Mouse (Mus musculus) neural tube, embryonic 13.5 days (tissue): ENCODE data around the gene Tbpl1. TPM values are rescaled to one million over a fixed set of nuclear protein-coding genes. Genes with fewer than 3 reads are reported as not detected.

ENCODE experiments used
- ATAC-seq: fragments of 200-750 bp; cut with Nextera tagmentation; 2 replicates; pipeline ENCODE4 v1.8.0; 2017; ENCODE audit warnings: low read depth, mild to moderate bottlenecking, moderate TSS enrichment, moderate library complexity
- H3K27ac ChIP-seq: fragments of 300-500 bp; sonication (generic); replicated peaks from 2 replicates; pipeline ENCODE4 v1.5.1; 2015; ENCODE audit warnings: moderate library complexity, mild to moderate bottlenecking, inconsistent platforms
- H3K27me3 ChIP-seq: fragments of 300-500 bp; sonication (generic); 2 replicates; pipeline ENCODE4 v1.6.1; 2015; ENCODE audit warnings: mild to moderate bottlenecking, inconsistent platforms
- H3K36me3 ChIP-seq: fragments of 300-500 bp; sonication (generic); 2 replicates; pipeline ENCODE4 v1.6.1; 2015; ENCODE audit warnings: mild to moderate bottlenecking, inconsistent platforms
- H3K4me1 ChIP-seq: fragments of 300-500 bp; sonication (generic); replicated peaks from 2 replicates; pipeline ENCODE4 v1.6.1; 2015; ENCODE audit warnings: inconsistent platforms
- H3K4me2 ChIP-seq: fragments of 300-500 bp; sonication (generic); 2 replicates; pipeline ENCODE4 v1.6.1; 2015; ENCODE audit warnings: inconsistent platforms, mild to moderate bottlenecking, moderate library complexity
- H3K4me3 ChIP-seq: fragments of 300-500 bp; sonication (generic); 2 replicates; pipeline ENCODE4 v1.5.1; 2015; ENCODE audit warnings: mild to moderate bottlenecking, inconsistent platforms
- H3K9ac ChIP-seq: fragments of 300-500 bp; sonication (generic); 2 replicates; pipeline ENCODE4 v1.6.1; 2015; ENCODE audit warnings: moderate library complexity, mild to moderate bottlenecking, inconsistent platforms
- H3K9me3 ChIP-seq: fragments of 300-500 bp; sonication (generic); 2 replicates; pipeline ENCODE4 v1.6.1; 2016; ENCODE audit warnings: inconsistent platforms
- WGBS: fragments of 180-500 bp; shearing (Covaris S2); methylation state at CpG from one replicate; pipeline ENCODE4 v1.1.7; 2015; 5-methylcytosine and 5-hydroxymethylcytosine counted together
- polyA plus RNA-seq: library from polyadenylated mRNA; unstranded; fragments of >200 nt; fragmentation: Nextera tagmentation; extraction: Ambion mirVana; gene quantifications from 2 replicates; pipeline ENCODE4 v1.2.1, GENCODE M21; 2015

Gene Tbpl1
- polyA plus RNA-seq, 1 experiment from 2014 or later, result 101 TPM

DNA sequence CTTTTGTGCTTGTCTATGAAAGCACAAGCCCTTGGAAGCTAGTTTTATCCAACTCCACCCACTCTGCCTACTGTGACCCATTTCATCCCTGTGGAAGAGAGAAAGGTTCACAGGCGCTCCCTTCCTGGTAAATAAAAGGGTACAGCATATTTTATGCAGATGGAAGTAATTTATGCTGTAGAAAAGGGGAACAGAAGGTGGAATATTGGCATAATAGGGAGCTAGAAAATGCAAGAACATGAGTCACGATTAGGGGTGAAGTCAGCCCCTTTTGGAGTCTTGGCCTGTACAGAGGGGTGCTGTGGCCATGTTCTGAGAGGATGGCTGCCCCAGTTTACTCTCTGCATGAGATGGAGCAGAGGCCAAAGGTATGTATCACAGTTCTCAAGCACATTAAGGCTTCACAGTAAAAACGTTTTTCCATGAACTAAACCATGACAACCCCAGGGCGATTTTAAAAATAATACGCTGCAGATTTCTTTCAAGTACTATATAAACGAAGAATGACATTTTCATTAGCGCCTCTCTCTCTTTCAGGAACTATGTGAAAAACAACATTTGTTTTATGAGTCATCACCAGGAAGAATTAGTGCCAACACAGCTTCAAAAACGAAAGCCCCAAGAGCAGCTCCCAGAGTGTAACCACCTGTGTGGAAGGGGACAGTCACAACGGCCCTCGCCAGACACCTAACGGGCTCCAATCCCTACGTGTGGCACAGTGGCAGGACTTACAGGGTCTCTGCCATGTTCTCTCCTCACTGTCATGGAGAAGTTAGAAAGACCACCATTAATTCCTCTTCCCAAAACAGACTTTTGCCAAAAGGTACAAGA lies 30.0 kb downstream of the Tbpl1 start:
- no peak for ATAC-seq
- Histone ChIP-seq H3K9ac (no peak overlapping the region), H3K4me3 (no peak overlapping the region), H3K27ac (no peak overlapping the region), H3K27me3 (no peaks in the 10 kb centered on the region), H3K9me3 (no peaks in the 10 kb centered on the region), H3K36me3 (peaks cover 40% of the 10 kb centered on the region), H3K4me2 (no peak overlapping the region), H3K4me1 (no peaks in the 10 kb centered on the region)
- WGBS, result 78% methylated on average over 12 of the region's 12 CpGs

DNA sequence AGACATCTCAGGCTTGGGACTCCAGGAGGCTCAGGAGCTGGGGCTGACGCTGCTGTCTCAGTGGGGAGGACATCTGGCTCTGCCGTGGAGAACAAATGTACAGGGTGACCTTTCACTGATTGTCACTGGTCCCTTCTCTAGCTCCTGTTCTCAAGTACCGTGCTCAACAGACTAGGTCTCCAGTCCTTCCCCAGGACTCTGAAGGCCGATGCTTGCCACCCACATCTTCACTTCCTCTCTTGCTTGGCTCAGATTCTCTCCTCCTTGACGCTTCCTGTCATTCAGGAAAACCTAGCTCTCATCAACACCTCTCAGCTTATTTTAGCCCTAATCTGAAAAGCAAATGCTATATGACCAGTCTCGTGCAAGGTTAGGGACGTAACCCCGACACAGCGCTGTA lies 31.0 kb downstream of the Tbpl1 start:
- H3K27me3 ChIP-seq, result no peaks in the 10 kb centered on the region
- no peak overlapping the region for H3K4me3 ChIP-seq
- no peak for ATAC-seq
- no peak overlapping the region for H3K9ac ChIP-seq
- H3K27ac ChIP-seq, result no peak overlapping the region
- H3K36me3 ChIP-seq, result peaks cover 37% of the 10 kb centered on the region
- WGBS, result 89% methylated on average over 9 of the region's 9 CpGs
- no peak overlapping the region for H3K4me2 ChIP-seq
- H3K9me3 ChIP-seq, result no peaks in the 10 kb centered on the region
- no peaks in the 10 kb centered on the region for H3K4me1 ChIP-seq

DNA sequence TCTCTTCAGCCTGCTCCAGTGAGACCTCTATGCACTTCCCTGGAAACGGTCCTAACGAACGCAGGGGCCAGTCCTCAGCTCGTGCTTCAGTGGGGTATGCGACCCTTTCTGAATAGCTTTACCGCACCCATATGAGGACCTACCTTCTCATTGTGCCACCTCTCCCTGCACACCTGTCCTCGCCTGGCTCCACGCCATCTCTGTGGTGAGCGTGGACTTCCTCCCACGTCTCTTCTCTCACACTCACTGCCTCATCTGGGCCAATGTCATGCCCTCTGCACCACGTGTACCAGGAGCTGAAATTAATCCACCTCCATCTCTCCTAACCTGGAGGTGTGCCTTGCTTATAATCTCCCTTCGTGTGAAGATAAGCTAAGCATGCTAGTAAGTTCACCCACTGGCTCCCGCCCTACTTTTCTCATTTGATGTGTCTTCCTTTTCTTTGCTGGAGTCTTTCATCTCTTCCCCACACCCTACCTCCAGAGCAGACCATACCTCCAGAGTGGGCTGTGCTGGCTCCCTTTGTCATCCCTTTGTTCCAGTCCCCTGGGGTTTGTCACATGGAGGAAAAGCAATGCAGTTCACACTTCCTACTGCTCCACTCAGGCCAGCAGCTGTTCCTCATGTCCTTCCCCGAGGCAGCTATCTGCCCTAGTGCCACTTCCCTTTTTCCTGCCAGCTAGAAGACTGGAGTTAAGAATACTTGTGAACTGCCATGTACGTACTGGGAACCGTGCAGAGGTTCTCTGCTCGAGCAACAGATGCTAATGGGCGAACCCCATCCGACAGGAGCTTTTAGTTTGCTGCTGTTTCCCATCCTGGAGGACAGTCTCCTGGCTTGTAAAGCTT lies 32.0 kb downstream of the Tbpl1 start:
- Histone ChIP-seq H3K4me1 (no peaks in the 10 kb centered on the region), H3K4me2 (no peak overlapping the region), H3K9me3 (no peaks in the 10 kb centered on the region), H3K4me3 (no peak overlapping the region), H3K9ac (no peak overlapping the region), H3K36me3 (peaks cover 31% of the 10 kb centered on the region), H3K27ac (no peak overlapping the region), H3K27me3 (no peaks in the 10 kb centered on the region)
- no peak for ATAC-seq
- WGBS, result 82% methylated on average over 19 of the region's 19 CpGs

DNA sequence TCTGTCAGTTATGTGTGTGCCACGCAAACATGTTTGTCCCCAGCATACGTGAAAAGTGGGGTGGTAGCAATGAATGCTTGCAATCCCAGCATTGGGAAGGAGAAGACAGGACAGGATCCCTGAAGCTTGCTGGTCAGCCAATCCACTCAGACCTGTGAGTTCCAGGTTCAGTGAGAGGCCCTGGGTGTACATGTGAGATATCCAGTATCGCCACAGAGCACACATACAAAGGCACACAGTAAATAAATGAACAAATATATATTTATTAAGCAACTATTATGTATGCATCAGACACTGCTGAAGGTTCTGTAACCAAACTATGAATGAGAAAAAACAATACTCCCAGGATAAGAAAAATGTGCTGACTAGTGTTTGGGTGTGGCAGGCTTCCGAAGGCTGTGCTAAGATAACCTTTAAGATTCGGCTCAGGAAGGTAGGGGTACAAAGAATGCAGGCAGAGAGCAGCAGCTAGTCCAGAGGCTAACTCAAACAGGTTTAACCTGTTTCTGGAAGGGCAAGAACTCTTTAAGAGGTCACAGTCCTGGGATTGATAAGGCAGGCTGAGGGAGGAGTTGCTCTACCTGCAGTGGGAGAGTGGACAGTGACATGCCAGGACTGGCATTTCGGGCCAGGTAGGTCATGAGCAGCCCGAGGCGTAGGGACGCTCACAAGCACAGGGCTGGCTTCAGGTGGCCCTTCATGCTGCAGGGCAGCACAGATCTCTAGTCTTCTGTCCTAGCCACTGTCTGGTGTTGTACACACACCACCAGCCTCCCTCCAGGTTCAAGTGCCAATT lies 33.4 kb downstream of the Tbpl1 start:
- H3K9me3 ChIP-seq, result no peaks in the 10 kb centered on the region
- 93% methylated on average over 9 of the region's 9 CpGs for WGBS
- no peak overlapping the region for H3K27ac ChIP-seq
- H3K27me3 ChIP-seq, result no peaks in the 10 kb centered on the region
- H3K4me3 ChIP-seq, result no peak overlapping the region
- peaks cover 20% of the 10 kb centered on the region for H3K36me3 ChIP-seq
- H3K4me1 ChIP-seq, result no peaks in the 10 kb centered on the region
- no peak overlapping the region for H3K9ac ChIP-seq
- no peak overlapping the region for H3K4me2 ChIP-seq
- no peak for ATAC-seq

DNA sequence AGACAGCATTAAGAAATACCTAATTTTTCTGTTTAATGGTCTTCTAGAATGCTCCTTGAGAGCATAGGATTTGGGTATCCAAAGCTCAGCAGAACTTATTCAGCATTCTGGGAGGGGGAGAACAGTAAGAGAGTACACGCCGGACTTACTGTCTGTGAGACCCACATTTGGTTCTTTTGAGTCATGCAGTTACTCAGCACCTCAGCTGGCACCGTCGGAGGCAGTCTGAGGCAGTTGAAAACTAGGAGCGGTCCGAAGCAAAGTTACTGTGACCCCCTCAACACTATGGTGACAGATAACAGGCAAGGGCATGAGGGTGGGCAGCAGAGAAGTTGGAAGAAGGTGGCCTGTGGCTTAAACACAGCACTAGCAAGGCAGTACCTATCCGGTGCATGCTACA lies 34.9 kb downstream of the Tbpl1 start:
- WGBS, result 94% methylated on average over 7 of the region's 7 CpGs
- no peaks in the 10 kb centered on the region for H3K9me3 ChIP-seq
- H3K27me3 ChIP-seq, result no peaks in the 10 kb centered on the region
- H3K36me3 ChIP-seq, result peaks cover 17% of the 10 kb centered on the region
- no peaks in the 10 kb centered on the region for H3K4me1 ChIP-seq
- H3K4me3 ChIP-seq, result no peak overlapping the region
- no peak for ATAC-seq
- H3K27ac ChIP-seq, result no peak overlapping the region
- no peak overlapping the region for H3K9ac ChIP-seq
- H3K4me2 ChIP-seq, result no peak overlapping the region

DNA sequence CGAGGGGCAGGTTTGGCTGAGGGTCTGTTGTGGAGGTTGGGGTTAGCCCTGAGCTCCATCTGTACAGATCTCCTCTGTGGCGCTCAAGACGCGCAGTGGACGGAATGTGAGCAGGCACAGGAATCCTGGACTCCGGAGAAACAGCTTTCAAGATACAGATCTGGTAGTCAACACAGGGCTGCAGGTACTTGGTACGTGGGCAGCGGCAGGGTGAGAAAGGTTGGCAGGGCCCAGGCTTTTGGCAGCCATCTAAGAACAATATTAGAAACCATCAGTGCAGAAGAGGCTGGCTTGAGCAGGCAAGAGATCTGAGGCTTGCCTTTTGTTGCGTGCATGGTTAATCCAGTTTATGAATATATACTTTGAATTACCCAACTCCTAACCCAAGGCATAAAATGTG lies 35.5 kb downstream of the Tbpl1 start:
- 96% methylated on average over 9 of the region's 9 CpGs for WGBS
- H3K9me3 ChIP-seq, result no peaks in the 10 kb centered on the region
- H3K4me3 ChIP-seq, result no peak overlapping the region
- H3K4me2 ChIP-seq, result no peak overlapping the region
- H3K36me3 ChIP-seq, result peaks cover 17% of the 10 kb centered on the region
- no peak for ATAC-seq
- H3K4me1 ChIP-seq, result no peaks in the 10 kb centered on the region
- H3K27ac ChIP-seq, result no peak overlapping the region
- no peaks in the 10 kb centered on the region for H3K27me3 ChIP-seq
- no peak overlapping the region for H3K9ac ChIP-seq

DNA sequence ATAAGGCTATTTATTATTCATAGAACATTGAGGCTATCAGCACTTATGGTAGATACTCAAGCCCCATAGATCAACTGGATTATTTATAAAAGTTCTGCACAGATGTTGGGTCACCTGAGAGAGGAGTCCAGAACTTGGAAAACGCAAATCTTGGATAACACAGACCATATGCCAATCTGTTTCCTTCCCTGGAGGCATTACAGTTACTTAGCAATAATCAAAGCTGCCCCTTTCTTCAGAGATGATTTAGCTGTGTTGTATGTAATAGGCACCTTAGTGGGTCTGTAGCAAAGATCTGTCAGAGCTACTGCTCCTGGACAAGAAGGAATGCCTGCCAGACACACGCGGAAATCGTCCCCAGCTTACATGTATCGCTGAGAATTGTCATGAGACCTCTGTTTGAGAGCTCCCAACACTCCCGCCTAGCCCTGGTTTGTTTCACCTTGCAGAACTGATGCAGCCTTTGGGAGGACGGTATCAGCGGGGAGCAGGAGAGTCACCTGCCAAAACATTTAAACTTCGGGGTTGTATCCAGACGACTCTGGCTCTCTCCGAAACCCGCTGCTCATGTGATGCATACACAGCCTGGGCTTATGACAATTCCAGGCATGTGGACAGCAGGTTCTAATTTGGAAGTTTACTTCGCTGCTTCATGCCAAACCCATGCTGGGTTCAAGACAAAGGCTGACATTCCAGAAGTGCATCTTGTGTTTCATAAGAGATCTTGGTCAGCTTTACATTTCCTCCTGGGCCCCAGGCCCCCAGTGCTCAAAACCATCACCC lies 55.7 kb downstream of the Tbpl1 start:
- no peaks in the 10 kb centered on the region for H3K9me3 ChIP-seq
- H3K27ac ChIP-seq, result no peak overlapping the region
- no peaks in the 10 kb centered on the region for H3K36me3 ChIP-seq
- H3K4me3 ChIP-seq, result no peak overlapping the region
- no peak for ATAC-seq
- 75% methylated on average over 13 of the region's 13 CpGs for WGBS
- peaks cover 10% of the 10 kb centered on the region; the same call in 1 of the 2 replicates for H3K4me1 ChIP-seq
- H3K27me3 ChIP-seq, result no peaks in the 10 kb centered on the region
- H3K9ac ChIP-seq, result no peak overlapping the region
- no peak overlapping the region for H3K4me2 ChIP-seq

DNA sequence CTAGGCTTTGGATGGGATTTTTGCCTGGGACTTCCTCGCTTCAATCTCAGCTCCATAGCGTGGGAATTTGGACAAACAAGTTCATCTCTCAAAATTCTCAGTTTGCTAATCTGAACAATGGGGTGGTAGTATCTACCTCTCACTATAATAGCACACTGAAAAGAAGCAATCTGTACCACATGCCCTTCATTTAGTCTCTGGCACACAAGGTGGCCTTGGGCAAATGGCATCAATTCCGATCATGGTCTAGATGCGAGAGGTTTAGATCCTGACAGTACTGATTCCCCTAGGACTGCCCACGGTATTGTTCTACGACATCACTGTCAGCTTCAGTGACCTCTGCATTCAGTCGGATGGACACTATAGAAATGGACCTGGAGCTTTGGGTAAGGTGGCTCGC lies 57.6 kb downstream of the Tbpl1 start:
- Histone ChIP-seq H3K36me3 (no peaks in the 10 kb centered on the region), H3K9me3 (no peaks in the 10 kb centered on the region), H3K27ac (no peak overlapping the region), H3K9ac (no peak overlapping the region), H3K4me3 (no peak overlapping the region), H3K4me2 (no peak overlapping the region), H3K27me3 (no peaks in the 10 kb centered on the region), H3K4me1 (0 out of 2 replicates have a peak, but pooled peaks cover 4% of the 10 kb centered on the region)
- 93% methylated on average over 8 of the region's 8 CpGs for WGBS
- no peak for ATAC-seq

DNA sequence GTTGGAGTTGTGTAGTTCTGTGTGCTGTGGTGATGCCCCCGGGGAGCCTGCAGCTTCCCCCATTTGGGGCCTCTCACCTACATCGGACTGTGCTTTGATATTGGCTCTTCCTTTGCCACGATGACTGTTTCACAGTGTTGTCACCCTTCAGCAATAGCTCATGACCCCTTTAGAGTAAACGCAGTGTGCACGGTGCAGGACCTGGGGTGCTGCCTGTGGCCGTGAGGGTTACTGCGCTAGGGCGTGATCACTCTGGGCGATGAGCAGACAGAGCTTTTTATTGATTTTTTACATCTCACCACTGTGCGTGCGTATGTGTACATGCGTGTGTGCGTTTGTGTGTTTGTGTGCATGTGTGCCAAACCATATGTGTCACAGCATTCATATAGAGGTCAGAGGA lies 63.2 kb downstream of the Tbpl1 start:
- Histone ChIP-seq H3K36me3 (no peaks in the 10 kb centered on the region), H3K27me3 (no peaks in the 10 kb centered on the region), H3K4me2 (no peak overlapping the region), H3K27ac (no peak overlapping the region), H3K4me1 (no peaks in the 10 kb centered on the region), H3K4me3 (no peak overlapping the region), H3K9me3 (no peaks in the 10 kb centered on the region), H3K9ac (no peak overlapping the region)
- no peak for ATAC-seq
- WGBS, result 91% methylated on average over 13 of the region's 13 CpGs

DNA sequence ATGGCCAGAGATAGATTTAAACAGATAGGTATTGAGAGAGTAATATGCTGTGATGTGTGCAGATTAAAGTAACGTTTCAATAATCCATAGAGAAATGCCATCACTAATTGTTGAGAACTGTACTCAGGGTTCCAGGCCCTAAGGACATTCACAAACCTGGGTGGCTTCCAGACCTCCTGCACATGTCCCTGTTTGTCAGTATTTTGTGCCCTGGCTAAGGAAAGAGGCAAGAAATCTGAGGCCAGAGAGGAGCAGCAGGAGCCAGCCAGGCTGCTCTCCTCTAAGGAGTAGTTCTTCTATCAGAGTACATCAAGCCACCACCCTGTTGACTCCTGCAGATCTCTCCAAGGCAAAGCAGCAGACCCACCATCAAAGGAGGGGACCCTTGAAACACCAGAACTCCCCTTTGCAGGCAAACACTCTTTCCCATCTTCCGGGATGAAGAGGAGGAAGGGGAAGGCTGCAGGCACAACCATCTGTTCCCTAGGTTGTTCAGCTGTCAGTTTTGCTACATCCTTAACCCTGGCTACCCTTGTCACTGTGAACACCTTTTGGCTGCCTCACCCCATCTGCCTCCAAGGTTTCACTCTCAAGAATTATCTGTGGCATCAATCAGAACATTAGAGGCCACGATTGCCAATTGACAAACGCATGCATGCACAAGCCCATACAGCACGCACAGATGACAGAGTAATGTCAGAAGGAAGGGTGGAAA lies 71.3 kb downstream of the Tbpl1 start:
- peaks cover 16% of the 10 kb centered on the region for H3K4me1 ChIP-seq
- H3K27ac ChIP-seq, result no peak overlapping the region
- ATAC-seq, result no peak
- no peak overlapping the region for H3K4me3 ChIP-seq
- WGBS, result 88% methylated on average over 5 of the region's 5 CpGs
- H3K27me3 ChIP-seq, result no peaks in the 10 kb centered on the region
- no peak overlapping the region for H3K4me2 ChIP-seq
- no peak overlapping the region for H3K9ac ChIP-seq
- H3K9me3 ChIP-seq, result no peaks in the 10 kb centered on the region
- no peaks in the 10 kb centered on the region for H3K36me3 ChIP-seq

DNA sequence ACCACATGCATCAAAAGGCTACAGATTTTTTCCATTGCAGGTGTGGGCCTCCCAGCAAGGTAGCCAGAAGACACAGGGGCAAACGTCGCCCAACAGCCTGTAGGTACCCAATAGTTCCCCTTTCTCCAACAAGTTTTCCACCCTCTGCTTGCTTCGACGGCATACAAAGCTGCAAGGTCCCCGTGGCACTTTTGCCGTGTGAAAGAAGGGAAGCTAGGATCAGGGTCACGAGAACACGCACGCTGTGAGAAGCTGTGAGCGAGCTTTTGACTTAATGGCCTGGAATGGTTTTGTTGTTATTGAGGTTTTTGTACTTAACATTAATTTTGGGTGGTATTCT lies 72.4 kb downstream of the Tbpl1 start:
- H3K27me3 ChIP-seq, result no peaks in the 10 kb centered on the region
- H3K36me3 ChIP-seq, result no peaks in the 10 kb centered on the region
- H3K9ac ChIP-seq, result no peak overlapping the region
- 71% methylated on average over 10 of the region's 10 CpGs for WGBS
- no peak overlapping the region for H3K4me2 ChIP-seq
- H3K4me1 ChIP-seq, result peaks cover 16% of the 10 kb centered on the region
- peak overlapping the region; percentile 64; the same call in 1 of the 2 replicates for H3K27ac ChIP-seq
- no peak overlapping the region for H3K4me3 ChIP-seq
- H3K9me3 ChIP-seq, result no peaks in the 10 kb centered on the region
- ATAC-seq, result no peak
